Mouse (Mus musculus) frontal cortex, postnatal 25 days (tissue): Measurements from ENCODE around the gene Abcc2.
A peak's percentile ranks its signal among the peaks of the same experiment; 100 is the strongest.

Source experiments
- DNase-seq, 2 experiments: peaks; one replicate each; pipeline ENCODE4 v3.0.0; 2022; ENCODE audit warnings: low spot score in 2 of 2

The Abcc2 gene

DNA sequence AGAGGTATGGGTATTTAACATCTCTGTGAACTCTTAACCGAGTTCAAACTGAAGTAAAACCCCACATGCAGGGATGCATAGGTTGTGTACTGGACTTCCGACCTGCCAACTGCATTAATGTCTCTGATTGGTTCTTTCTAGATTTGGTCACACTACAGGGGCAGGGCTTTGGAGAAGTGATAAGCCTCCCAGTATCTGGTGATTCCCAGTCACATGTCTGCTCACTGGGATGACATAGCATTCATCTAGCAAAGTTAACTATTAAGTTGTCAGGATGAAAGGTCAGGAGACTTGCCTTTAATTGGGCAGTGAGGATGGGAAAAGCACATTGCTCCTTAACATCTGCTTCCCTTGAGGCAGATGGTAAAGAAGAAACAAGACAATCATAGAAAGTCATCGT, at the start of gene Abcc2:
Gene Abcc2 (plus strand): TSS at position 213 of the 400 bp plus-strand sequence.
- DNase-seq = no peak

- no peak for DNase-seq
Observed at GRCm38 (mm10) chr19:43738409-43738808, 43.6 kb upstream of the Abcc2 start.

GRCm38 (mm10) chr19:43743401-43743800, 38.6 kb upstream of the Abcc2 start:
- DNase-seq = no peak

DNA sequence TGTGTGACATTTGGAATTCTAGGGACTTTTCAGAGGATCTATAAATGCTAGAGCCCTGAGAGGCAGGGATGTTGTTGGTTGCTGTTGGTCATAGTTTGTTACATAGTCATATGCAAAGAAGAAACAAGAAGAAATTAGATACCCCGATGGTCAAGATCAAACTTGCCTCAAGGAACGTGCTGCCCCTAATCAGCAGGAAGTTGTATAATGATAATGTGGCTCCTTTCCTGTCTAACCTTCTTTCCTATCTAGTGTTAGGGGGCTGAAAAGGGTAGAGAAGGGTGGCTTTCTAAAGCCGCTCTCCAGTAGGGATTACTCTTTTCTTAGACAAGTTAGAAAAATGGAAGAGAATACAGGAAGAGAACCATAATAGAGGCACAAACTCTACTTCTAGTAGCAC, 36.3 kb upstream of the Abcc2 start:
- DNase-seq = no peak

GRCm38 (mm10) chr19:43747877-43748276, 34.1 kb upstream of the Abcc2 start:
- DNase-seq = no peak

GRCm38 (mm10) chr19:43750008-43750407, 32.0 kb upstream of the Abcc2 start:
- no peak for DNase-seq

DNA sequence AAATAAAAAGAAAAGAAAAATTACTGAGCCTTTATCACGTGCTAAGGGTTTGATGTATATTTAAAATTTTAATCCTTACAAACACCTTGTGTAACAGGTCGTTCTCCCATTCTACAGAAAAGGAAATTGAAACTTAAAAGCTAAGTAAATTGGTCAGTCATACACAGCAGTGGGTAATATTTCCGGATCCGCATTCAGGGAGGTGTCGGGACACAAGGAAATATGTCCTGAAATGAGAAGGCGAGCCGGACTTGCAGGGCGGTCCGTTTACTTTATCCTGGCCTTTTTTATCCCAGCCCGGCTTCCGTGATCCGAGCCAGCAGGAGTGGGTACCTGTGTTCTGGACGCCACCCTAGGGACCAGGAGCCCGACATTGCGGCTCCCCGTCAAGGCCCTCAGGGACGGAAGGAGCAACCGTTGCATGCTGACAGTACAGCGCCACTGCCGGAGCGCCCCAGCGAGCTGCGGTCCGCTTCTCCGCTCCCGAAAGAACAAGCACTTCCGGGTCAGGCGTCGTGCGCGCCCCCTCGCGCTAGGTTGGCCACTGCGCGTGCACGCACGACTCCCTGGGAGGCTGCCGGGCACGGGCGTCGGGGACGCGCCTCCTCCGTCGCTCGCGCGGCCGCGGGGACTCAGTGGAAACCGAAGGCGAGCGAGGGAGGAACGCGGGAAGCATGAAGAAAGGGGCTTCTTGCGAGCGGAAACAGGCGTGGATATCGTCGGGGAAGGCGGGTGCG, 29.3 kb upstream of the Abcc2 start, which contains the start of the genes Cutc and Cox15:
Gene Cutc (plus strand): TSS at position 508 of the 737 bp plus-strand sequence.
Gene Cox15 (minus strand): TSS at position 512 of the 737 bp plus-strand sequence.
- DNase-seq = peak; percentile 92 to 93

DNA sequence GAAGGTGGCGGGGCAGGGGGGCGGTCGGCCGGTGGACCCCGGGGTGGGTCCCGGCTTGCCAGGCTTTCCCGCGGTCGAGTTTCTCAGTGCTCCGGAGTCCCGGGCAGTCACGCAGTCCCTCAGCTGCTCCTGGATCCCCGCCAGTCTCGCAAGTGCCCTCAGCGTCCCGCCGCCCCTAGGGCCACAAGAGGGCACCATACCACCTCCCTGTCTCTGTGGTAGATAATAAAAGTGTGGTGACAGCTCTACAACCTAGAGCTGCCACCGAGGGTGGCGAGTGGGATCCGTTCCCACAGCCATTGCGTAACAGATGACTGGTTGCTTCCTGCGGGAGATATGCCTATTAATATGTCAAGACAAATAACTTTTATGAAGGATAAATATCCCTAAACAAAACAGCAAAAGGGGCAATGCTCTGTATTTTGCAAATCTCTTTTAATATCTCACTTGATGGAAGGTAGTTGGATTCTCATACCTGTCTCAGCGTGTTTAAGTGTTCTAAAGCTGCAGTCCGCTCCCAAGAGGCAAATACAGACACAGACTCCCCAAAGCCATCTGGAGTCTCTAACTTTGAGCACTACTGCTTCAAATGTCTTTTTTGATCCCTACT, 28.7 kb upstream of the Abcc2 start:
- DNase-seq = peak; percentile 83 to 84

DNA sequence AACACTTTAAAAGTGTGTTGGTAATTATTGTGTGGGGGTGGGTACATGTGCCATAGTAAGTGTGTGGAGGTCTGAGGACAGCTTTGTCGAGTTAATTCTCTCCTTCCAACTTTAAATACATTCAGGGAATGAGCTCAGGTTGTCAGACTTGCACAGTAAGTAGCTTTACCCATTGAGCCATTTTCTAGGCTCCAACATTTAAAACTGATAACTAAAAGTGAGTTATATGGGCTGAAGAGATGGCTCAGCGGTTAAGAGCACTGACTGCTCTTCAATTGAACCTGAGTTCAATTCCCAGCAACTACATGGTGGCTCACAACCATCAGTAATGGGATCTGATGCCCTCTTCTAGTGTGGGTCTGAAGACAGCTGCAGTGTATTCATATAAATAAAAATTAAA, 27.8 kb upstream of the Abcc2 start:
- no peak for DNase-seq

DNA sequence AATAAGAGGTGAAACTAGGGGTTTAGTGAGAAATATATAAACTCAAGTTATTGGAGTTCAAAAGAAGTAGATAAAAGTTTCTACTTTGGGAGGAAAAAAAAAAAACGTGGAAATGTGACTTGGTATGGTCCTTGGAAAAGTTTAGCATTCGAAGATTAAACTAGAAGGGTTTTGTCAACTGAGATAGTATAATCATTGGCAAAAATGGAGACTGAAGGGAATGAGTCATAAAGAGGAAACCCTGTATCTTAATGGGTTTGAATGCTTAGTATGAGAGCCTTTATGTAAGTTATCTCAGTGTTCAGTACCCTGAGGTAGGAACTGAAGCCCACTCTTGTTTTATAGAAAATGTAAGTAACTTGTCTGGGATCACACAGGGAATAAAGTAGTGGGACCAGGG, 27.1 kb upstream of the Abcc2 start:
- no peak for DNase-seq

DNA sequence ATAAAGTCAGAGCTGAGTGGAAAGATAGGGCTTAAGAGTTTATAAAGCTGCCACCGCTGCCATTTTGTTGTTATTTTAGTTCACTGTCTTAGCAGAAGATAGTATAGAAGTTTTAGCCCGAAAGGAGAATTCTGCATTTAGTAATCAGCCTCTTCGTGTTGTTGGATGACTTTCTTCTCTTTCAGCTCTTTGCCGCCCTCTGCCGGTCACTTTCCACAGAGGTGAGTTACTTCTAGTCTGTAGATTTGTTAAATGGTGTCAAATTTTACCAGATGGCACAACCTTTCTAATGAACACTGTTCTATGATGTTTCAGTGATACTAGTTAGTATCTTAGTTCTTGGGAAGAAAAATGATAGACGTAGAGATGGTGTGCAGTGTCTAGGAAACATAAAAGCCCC, 21.5 kb upstream of the Abcc2 start:
- DNase-seq = peak; percentile 54 to 55

- no peak for DNase-seq
Observed at GRCm38 (mm10) chr19:43761543-43762256, 20.3 kb upstream of the Abcc2 start.

- DNase-seq = no peak
Observed at GRCm38 (mm10) chr19:43762410-43762809, 19.6 kb upstream of the Abcc2 start.

DNA sequence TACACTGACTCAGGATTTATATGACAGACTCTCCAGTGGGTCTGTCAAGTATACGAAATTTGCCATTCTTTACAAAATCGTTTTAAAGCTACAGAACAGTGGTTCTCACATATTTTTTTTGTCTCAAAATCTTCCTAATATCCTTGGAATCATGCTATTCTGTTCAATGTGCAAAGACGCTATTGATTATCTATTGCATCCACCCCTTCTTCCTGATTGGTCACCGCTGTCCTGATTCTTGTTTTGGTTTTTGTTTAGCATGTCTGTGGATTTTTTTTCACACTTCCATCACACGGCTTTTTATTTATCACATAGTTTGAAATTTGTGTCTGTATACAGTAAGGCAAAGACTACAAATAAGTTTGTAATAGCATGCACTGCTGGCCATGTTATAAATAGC, 15.5 kb upstream of the Abcc2 start:
- DNase-seq = no peak

DNA sequence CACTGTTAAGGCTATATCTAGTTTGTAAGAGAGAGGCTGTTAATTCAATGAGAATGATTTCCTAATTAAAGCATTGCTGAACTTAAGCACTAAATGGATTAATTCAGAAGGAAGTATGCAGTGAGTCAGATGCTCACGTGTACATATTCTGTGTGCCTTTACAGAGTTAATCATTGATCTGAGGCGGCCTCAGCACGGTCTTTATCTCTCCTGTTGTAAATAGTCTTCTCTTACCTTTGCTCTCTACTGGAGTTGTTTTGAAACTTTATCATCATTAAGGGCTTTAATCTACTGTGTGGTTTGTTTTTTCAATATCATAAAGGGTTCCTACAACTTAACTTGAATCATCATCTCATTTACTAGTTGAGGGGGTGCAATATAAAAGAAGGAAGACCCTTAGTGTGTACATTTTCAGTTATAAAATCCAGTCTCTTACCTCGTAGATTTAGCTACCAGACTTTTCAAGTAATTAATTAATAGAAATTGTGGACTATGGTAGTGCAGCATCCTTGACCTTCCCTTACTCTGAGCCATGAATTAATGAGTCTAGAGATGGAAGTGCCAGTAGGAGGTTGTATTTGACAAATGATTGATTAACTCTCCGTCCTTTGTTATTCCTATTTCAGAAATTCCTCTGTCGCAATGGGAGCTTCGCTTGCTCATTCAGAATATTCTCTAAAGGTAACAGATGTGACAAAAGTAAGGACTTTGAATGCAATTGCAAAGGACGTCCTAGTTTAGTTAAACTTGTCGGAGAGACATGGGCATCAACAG, 14.3 kb upstream of the Abcc2 start:
- no peak for DNase-seq

GRCm38 (mm10) chr19:43769366-43769960, 12.5 kb upstream of the Abcc2 start:
- DNase-seq = no peak

- DNase-seq = no peak
Observed at GRCm38 (mm10) chr19:43770584-43770983, 11.4 kb upstream of the Abcc2 start.

DNA sequence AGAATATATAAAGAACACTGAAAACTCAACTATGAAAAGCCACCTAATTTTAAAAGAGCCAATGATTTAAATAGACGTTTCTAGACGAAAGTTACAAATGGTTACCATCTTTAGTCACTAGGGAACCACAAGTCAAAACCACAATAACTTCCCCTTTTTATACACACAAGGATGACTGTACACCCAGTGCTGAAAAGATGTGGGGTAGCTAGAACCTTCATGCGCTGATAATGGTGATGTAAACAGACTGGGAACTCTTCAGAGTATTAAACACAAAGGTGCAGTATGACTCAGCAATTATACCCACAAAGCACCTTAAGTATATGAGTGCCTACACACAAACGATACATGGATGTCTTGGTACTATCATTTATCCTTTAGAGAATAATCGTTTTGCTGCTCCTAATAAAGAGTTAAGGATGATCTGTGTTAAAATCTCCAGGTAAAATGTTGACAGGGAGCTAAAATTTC, 10.5 kb upstream of the Abcc2 start:
- DNase-seq = no peak

- no peak for DNase-seq
Observed at GRCm38 (mm10) chr19:43772311-43772710, 9.7 kb upstream of the Abcc2 start.

GRCm38 (mm10) chr19:43775433-43775832, 6.6 kb upstream of the Abcc2 start:
- DNase-seq = no peak

- no peak for DNase-seq
Observed at GRCm38 (mm10) chr19:43776561-43776960, 5.4 kb upstream of the Abcc2 start.
